Mouse (Mus musculus) G1E-ER4 (cell line): Measurements from ENCODE around the gene Gm20741. TPM values are rescaled to one million over a fixed set of nuclear protein-coding genes. Genes with fewer than 3 reads are reported as not detected.

Experiments used
- GATA1 ChIP-seq: IDR thresholded peaks from one replicate; pipeline ENCODE4 v1.8.0; 2012; ENCODE audit warnings: low read length, inconsistent platforms
- polyA plus RNA-seq: library from polyadenylated mRNA; stranded (reverse); fragments of >175 nt; gene quantifications from 2 replicates; pipeline ENCODE4 v1.2.3, GENCODE M21; 2012

Gm20741 gene
- polyA plus RNA-seq = not detected in 2 replicates

- TF ChIP-seq GATA1 = no peak
Measured at GRCm38 (mm10) chr16:88811827-88812226, at the start of gene Gm20741. Gene Gm20741, minus strand, starts transcription at chr16:88812220.

- no peak for TF ChIP-seq GATA1
Measured at GRCm38 (mm10) chr16:88851450-88851849, 39.4 kb upstream of the Gm20741 start.

- TF ChIP-seq GATA1 = no peak
Measured at GRCm38 (mm10) chr16:88848558-88848957, 36.5 kb upstream of the Gm20741 start.

- TF ChIP-seq GATA1 = no peak
Measured at GRCm38 (mm10) chr16:88847363-88847762, 35.3 kb upstream of the Gm20741 start.

- TF ChIP-seq GATA1 = no peak
Measured at GRCm38 (mm10) chr16:88826978-88827377, 15.0 kb upstream of the Gm20741 start.

GRCm38 (mm10) chr16:88826095-88826652 lies 14.2 kb upstream of the Gm20741 start, which contains the start of gene Krtap14:
Gene Krtap14, minus strand, starts transcription at chr16:88826145.
- no peak for TF ChIP-seq GATA1

GRCm38 (mm10) chr16:88823736-88824135 lies 11.7 kb upstream of the Gm20741 start:
- TF ChIP-seq GATA1 = no peak

GRCm38 (mm10) chr16:88820066-88820465 lies 8.0 kb upstream of the Gm20741 start, which contains the start of gene Krtap15:
Gene Krtap15, plus strand, starts transcription at chr16:88820215.
- TF ChIP-seq GATA1 = no peak

- TF ChIP-seq GATA1 = no peak
Measured at GRCm38 (mm10) chr16:88786786-88787185, 25.2 kb downstream of the Gm20741 start.

GRCm38 (mm10) chr16:88777596-88777995 lies 34.4 kb downstream of the Gm20741 start, which contains the start of gene Gm5965:
Gene Gm5965, plus strand, starts transcription at chr16:88777896.
- no peak for TF ChIP-seq GATA1

- TF ChIP-seq GATA1 = no peak
Measured at GRCm38 (mm10) chr16:88774106-88774505, 37.9 kb downstream of the Gm20741 start, which contains the start of gene 2310057N15Rik. Gene 2310057N15Rik, minus strand, starts transcription at chr16:88774206.

Other genes starting within 250 kb of the Gm20741 start
- not detected in 2 replicates for gene Cldn8, start 249.0 kb downstream of the Gm20741 start, polyA plus RNA-seq
- not detected in 2 replicates for gene Krtap24-1, start 199.9 kb downstream of the Gm20741 start, polyA plus RNA-seq
- gene 2310079G19Rik, start 184.6 kb downstream of the Gm20741 start, polyA plus RNA-seq = not detected in 2 replicates
- gene Krtap26-1, start 164.4 kb downstream of the Gm20741 start, polyA plus RNA-seq = not detected in 2 replicates
- not detected in 2 replicates for gene Krtap27-1, start 140.5 kb downstream of the Gm20741 start, polyA plus RNA-seq
- not detected in 2 replicates for gene 2310061N02Rik, start 104.3 kb downstream of the Gm20741 start, polyA plus RNA-seq
- not detected in 2 replicates for gene Krtap13-1, start 83.4 kb downstream of the Gm20741 start, polyA plus RNA-seq
- not detected in 2 replicates for gene Krtap13, start 60.6 kb downstream of the Gm20741 start, polyA plus RNA-seq
- gene 2310034C09Rik, start 53.4 kb downstream of the Gm20741 start, polyA plus RNA-seq = not detected in 2 replicates
- gene 2310057N15Rik, start 38.0 kb downstream of the Gm20741 start, polyA plus RNA-seq = not detected in 2 replicates
- gene Gm5965, start 34.3 kb downstream of the Gm20741 start, polyA plus RNA-seq = not detected in 2 replicates
- not detected in 2 replicates for gene Krtap15, start 8.0 kb upstream of the Gm20741 start, polyA plus RNA-seq
- gene Krtap14, start 13.9 kb upstream of the Gm20741 start, polyA plus RNA-seq = not detected in 2 replicates
- not detected in 2 replicates for gene Krtap19-1, start 57.2 kb upstream of the Gm20741 start, polyA plus RNA-seq
- gene Krtap19-2, start 62.0 kb upstream of the Gm20741 start, polyA plus RNA-seq = not detected in 2 replicates
- gene Krtap19-3, start 65.8 kb upstream of the Gm20741 start, polyA plus RNA-seq = not detected in 2 replicates
- not detected in 2 replicates for gene Krtap19-4, start 72.9 kb upstream of the Gm20741 start, polyA plus RNA-seq
- not detected in 2 replicates for gene Krtap19-5, start 84.2 kb upstream of the Gm20741 start, polyA plus RNA-seq
- not detected in 2 replicates for gene Krtap19-9b, start 120.0 kb upstream of the Gm20741 start, polyA plus RNA-seq
- not detected in 2 replicates for gene Krtap16-3, start 150.7 kb upstream of the Gm20741 start, polyA plus RNA-seq
- gene Krtap22-2, start 198.5 kb upstream of the Gm20741 start, polyA plus RNA-seq = not detected in 2 replicates
- not detected in 2 replicates for gene Gm10229, start 203.1 kb upstream of the Gm20741 start, polyA plus RNA-seq
- gene Krtap6-1, start 219.5 kb upstream of the Gm20741 start, polyA plus RNA-seq = not detected in 2 replicates
- not detected in 2 replicates for gene Gm10228, start 229.3 kb upstream of the Gm20741 start, polyA plus RNA-seq
- not detected in 2 replicates for gene Krtap6-5, start 235.7 kb upstream of the Gm20741 start, polyA plus RNA-seq